Mouse (Mus musculus): ENCODE data around the gene Cnr1. TPM values are rescaled to one million over a fixed set of nuclear protein-coding genes. Genes with fewer than 3 reads are reported as not detected.

The Cnr1 gene
- polyA plus RNA-seq, 1 experiment = 1.6 TPM

DNA sequence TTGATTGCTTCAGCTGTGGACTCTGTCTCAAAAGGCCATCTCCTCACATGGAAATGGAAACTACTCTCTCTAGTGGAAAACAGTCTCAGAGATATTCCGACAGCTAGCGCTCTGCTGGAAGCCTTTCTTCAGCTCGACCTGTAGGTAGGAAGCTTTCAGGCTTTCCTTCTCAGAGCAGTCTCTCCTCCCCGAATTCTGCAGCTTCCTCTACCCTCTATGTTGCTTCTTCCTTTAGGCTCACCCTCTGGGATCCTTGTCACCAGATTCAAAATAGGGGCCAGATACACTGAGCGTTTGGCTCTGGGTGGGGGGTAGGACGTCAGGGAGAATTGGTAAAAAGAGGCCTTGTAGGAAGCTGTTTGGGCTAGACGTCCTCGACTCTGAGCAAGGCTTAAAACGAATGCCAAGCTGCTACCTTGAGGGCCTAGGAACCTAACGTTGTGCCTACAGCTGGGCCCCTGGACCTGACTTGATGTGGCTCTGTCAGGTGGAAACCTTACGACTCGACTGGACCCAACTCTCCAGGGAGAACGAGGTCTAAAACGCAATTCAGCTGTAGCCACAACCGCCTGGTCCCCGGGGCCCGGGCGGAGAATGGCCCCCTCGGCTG, 1.1 kb upstream of the Cnr1 start:
- Histone ChIP-seq H3K36me3 (ENCODE audit: control insufficient read depth, insufficient read depth, low read length) (no peaks in the 10 kb centered on the region), H3K27ac (ENCODE audit: control insufficient read depth, insufficient read depth, low read depth, low read length) (no peak overlapping the region), H3K4me1 (ENCODE audit: control insufficient read depth, insufficient read depth, low read length) (peaks cover 12% of the 10 kb centered on the region), H3K27me3 (ENCODE audit: control insufficient read depth, insufficient read depth, low read length) (no peaks in the 10 kb centered on the region), H3K4me3 (ENCODE audit: control insufficient read depth, low read depth, low read length) (peak overlapping the region; percentile 84)
- TF ChIP-seq CTCF (IDR thresholded peaks at IDR 0.05; ENCODE audit: control insufficient read depth, insufficient read depth, insufficient replicate concordance, low read depth, low read length) (no peak), POLR2A (IDR thresholded peaks at IDR 0.05; ENCODE audit: control insufficient read depth, low read depth, low read length) (no peak)

DNA sequence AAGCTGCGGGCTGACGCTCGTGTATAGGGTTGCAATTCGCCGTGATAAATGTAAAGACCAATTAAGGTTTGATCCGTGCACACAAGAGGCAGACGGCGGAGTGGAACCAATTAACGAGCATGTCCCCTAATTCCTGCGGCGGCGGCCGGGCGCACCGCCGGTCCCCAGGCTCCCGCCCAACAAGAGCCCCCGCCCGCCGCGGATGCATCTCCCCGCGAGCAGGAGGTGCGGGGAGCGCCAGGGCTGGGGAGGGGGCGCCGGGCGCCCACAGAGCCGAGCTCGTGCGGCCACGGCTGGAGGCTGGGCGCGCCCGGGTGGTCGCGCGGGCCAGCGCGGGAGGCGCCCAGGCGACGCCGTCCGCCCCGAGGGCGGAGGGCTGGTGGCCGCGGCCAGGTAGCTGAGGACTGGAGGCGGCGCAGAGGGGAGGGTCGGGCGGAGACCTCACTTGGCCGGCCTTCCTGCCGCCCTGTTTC, 596 bp upstream of the Cnr1 start:
- Histone ChIP-seq H3K27ac (ENCODE audit: control insufficient read depth, insufficient read depth, low read depth, low read length) (no peak overlapping the region), H3K4me1 (ENCODE audit: control insufficient read depth, insufficient read depth, low read length) (peaks cover 12% of the 10 kb centered on the region), H3K4me3 (ENCODE audit: control insufficient read depth, low read depth, low read length) (peak overlapping the region; percentile 84), H3K36me3 (ENCODE audit: control insufficient read depth, insufficient read depth, low read length) (no peaks in the 10 kb centered on the region), H3K27me3 (ENCODE audit: control insufficient read depth, insufficient read depth, low read length) (no peaks in the 10 kb centered on the region)
- TF ChIP-seq POLR2A (IDR thresholded peaks at IDR 0.05; ENCODE audit: control insufficient read depth, low read depth, low read length) = no peak
- no peak for TF ChIP-seq CTCF (IDR thresholded peaks at IDR 0.05; ENCODE audit: control insufficient read depth, insufficient read depth, insufficient replicate concordance, low read depth, low read length)

DNA sequence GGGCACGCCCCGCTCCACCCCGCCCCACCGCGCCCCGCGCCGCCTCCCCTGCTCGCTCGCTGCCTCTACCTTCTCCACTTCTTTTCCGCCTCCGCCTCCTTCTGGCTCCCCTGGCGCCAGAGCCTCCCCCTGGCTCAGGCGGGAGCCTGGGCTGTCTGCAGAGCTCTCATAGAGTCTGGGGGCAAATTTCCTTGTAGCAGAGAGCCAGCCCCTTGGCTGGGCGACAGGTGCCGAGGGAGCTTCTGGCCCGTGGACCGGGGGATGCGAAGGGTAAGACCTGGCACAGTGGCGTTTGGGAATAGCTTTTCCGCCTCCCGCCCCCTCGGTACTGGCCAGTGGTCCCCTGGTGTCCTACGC, 474 bp downstream of the Cnr1 start:
- TF ChIP-seq POLR2A (IDR thresholded peaks at IDR 0.05; ENCODE audit: control insufficient read depth, low read depth, low read length) = no peak
- TF ChIP-seq CTCF (IDR thresholded peaks at IDR 0.05; ENCODE audit: control insufficient read depth, insufficient read depth, insufficient replicate concordance, low read depth, low read length) = no peak
- peaks cover 12% of the 10 kb centered on the region for H3K4me1 ChIP-seq (ENCODE audit: control insufficient read depth, insufficient read depth, low read length)
- H3K27ac ChIP-seq (ENCODE audit: control insufficient read depth, insufficient read depth, low read depth, low read length) = no peak overlapping the region
- peak overlapping the region; percentile 44; the same call in 1 of the 2 replicates for H3K4me3 ChIP-seq (ENCODE audit: control insufficient read depth, low read depth, low read length)
- H3K27me3 ChIP-seq (ENCODE audit: control insufficient read depth, insufficient read depth, low read length) = no peaks in the 10 kb centered on the region
- H3K36me3 ChIP-seq (ENCODE audit: control insufficient read depth, insufficient read depth, low read length) = no peaks in the 10 kb centered on the region

DNA sequence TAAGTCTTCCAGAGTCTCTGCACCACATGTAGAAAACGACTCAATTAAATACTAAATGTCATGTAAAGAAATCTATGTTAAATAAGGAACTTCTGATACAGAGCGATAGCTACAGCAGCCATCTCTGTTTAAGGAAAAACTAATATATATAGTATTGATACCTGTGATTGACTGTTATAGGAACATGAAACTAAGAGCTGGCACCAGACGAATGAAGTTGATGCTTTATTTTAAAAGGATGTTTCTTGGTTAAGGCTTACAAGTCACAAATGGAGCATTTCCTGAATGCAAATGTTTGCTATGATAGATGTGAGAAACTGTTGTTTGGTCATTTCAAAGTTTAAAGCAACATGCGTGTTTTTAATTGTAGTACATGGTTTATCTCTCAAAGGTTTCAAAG, 1.1 kb downstream of the Cnr1 start:
- Histone ChIP-seq H3K27ac (ENCODE audit: control insufficient read depth, insufficient read depth, low read depth, low read length) (no peak overlapping the region), H3K27me3 (ENCODE audit: control insufficient read depth, insufficient read depth, low read length) (no peaks in the 10 kb centered on the region), H3K4me3 (ENCODE audit: control insufficient read depth, low read depth, low read length) (no peak overlapping the region), H3K36me3 (ENCODE audit: control insufficient read depth, insufficient read depth, low read length) (no peaks in the 10 kb centered on the region), H3K4me1 (ENCODE audit: control insufficient read depth, insufficient read depth, low read length) (peaks cover 12% of the 10 kb centered on the region)
- TF ChIP-seq POLR2A (IDR thresholded peaks at IDR 0.05; ENCODE audit: control insufficient read depth, low read depth, low read length) (no peak), CTCF (IDR thresholded peaks at IDR 0.05; ENCODE audit: control insufficient read depth, insufficient read depth, insufficient replicate concordance, low read depth, low read length) (no peak)

DNA sequence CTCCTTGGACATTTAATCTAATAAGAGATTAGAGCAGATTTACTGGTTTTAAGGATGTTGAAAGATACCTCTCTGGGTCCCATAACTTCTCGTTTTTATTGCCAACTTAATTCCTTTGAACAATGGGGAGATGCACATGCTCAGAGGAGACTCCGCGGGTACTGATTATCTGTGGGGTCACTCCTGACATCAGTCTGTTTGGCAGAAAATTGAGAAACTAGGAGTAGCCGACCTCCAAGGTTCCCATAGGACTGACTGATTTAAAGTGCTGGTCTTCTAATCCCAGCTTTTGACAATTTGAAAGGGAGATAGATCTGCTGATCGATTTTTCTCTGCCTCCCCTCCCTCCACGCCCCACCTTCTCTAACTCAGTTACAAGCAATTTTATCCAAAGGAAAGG, 1.6 kb downstream of the Cnr1 start:
- Histone ChIP-seq H3K27me3 (ENCODE audit: control insufficient read depth, insufficient read depth, low read length) (no peaks in the 10 kb centered on the region), H3K4me3 (ENCODE audit: control insufficient read depth, low read depth, low read length) (no peak overlapping the region)
- no peak for TF ChIP-seq CTCF (IDR thresholded peaks at IDR 0.05; ENCODE audit: control insufficient read depth, insufficient read depth, insufficient replicate concordance, low read depth, low read length)
- TF ChIP-seq POLR2A (IDR thresholded peaks at IDR 0.05; ENCODE audit: control insufficient read depth, low read depth, low read length) = no peak

DNA sequence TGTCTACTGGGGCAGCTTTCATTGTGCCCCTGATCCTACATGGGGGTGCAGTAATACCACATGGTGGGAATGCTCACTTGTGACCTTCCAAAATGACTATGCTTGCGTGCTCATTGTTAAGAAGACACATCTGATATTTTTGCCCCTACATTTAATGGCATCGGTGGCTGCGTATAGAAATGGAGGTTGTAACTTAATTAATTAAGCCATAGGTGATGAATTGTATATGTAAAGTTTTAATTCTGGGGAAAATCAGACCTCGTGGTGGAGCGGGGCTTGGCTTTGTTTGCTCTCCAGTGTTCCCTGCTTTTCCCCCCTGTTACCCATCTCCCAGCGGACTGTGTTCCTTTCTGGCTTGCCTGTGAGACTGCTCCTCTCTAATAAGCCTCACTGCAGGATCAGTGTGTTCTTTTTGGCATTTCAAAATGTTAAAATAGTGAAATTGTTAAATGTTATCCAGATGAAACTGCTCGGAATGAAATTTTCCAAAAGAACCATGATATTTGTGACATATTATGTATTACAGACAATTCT, 2.4 kb downstream of the Cnr1 start:
- H3K27me3 ChIP-seq (ENCODE audit: control insufficient read depth, insufficient read depth, low read length) = no peaks in the 10 kb centered on the region
- no peaks in the 10 kb centered on the region for H3K36me3 ChIP-seq (ENCODE audit: control insufficient read depth, insufficient read depth, low read length)
- peaks cover 12% of the 10 kb centered on the region for H3K4me1 ChIP-seq (ENCODE audit: control insufficient read depth, insufficient read depth, low read length)
- TF ChIP-seq CTCF (IDR thresholded peaks at IDR 0.05; ENCODE audit: control insufficient read depth, insufficient read depth, insufficient replicate concordance, low read depth, low read length) (no peak), POLR2A (IDR thresholded peaks at IDR 0.05; ENCODE audit: control insufficient read depth, low read depth, low read length) (no peak)
- H3K27ac ChIP-seq (ENCODE audit: control insufficient read depth, insufficient read depth, low read depth, low read length) = no peak overlapping the region
- no peak overlapping the region for H3K4me3 ChIP-seq (ENCODE audit: control insufficient read depth, low read depth, low read length)

More for the DNA sequence above, 1.6 kb downstream of the Cnr1 start:
- Histone ChIP-seq H3K27ac (ENCODE audit: control insufficient read depth, insufficient read depth, low read depth, low read length) (no peak overlapping the region), H3K36me3 (ENCODE audit: control insufficient read depth, insufficient read depth, low read length) (no peaks in the 10 kb centered on the region), H3K4me1 (ENCODE audit: control insufficient read depth, insufficient read depth, low read length) (peaks cover 12% of the 10 kb centered on the region)

DNA sequence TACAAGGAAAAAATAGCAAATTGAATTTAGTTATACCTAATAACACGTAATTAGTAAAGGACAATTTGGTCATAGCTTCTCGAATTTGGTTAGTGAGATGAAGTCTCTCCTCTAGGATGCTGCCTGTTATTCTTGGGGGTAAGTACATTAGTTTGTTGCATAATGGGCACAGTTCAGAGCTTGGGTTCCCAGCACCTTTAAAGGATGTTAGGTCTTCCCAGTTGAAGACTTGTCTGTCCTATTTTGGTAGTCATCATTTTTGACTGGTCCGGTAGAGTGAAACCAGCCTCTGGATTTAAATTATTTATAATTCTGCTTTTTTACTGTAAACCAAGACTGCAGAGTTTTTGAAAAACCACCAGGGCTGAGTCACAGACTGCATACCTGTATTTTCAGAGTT, 3.3 kb downstream of the Cnr1 start:
- no peaks in the 10 kb centered on the region for H3K36me3 ChIP-seq (ENCODE audit: control insufficient read depth, insufficient read depth, low read length)
- no peaks in the 10 kb centered on the region for H3K27me3 ChIP-seq (ENCODE audit: control insufficient read depth, insufficient read depth, low read length)
- TF ChIP-seq POLR2A (IDR thresholded peaks at IDR 0.05; ENCODE audit: control insufficient read depth, low read depth, low read length) = no peak
- no peak for TF ChIP-seq CTCF (IDR thresholded peaks at IDR 0.05; ENCODE audit: control insufficient read depth, insufficient read depth, insufficient replicate concordance, low read depth, low read length)
- peaks cover 12% of the 10 kb centered on the region for H3K4me1 ChIP-seq (ENCODE audit: control insufficient read depth, insufficient read depth, low read length)
- no peak overlapping the region for H3K27ac ChIP-seq (ENCODE audit: control insufficient read depth, insufficient read depth, low read depth, low read length)
- no peak overlapping the region for H3K4me3 ChIP-seq (ENCODE audit: control insufficient read depth, low read depth, low read length)
